13 mouse cellular contexts compared by ENCODE assay signal in the genomic region with DNA sequence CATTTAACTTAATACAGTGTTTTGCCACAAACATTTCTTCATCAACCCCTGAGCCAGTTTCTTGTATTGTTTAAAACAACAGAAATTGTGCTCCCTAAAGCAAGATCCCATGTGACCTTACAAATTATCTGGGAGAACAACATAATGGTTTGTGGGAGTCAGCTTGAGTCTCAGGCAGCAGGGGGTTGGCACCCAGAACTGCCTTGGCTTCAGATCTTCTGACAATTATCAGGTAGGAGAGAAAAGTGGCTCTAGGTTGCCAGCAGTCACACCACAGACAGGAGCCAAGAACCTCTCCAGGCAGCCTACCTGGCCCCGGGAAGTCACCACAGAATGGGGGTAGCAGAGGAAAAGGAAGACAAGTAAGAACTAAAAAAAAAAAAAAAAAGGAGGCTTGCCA.
"Had no signal": no experiment of that assay in that cellular context is flagged by ENCODE, and none has a peak within 500 bp of the region (broad histone marks: within the 10 kb centered on the region; RNA-seq: fewer than 3 reads in every experiment).

No protein-coding gene starts in this region.

- H3K36me3 ChIP-seq: limb, embryonic 13.5 days; neural tube, embryonic 15.5 days had no signal

- H3K27me3 ChIP-seq: limb, embryonic 13.5 days; neural tube, embryonic 15.5 days had no signal

- DNase-seq: kidney, adult 9 months; kidney, postnatal 36 days; layer of hippocampus, adult 9-11 months; layer of hippocampus, postnatal 36 days; lung, adult 18-20 months; midbrain, embryonic 14.5 days; right cerebral cortex, adult 18-20 months; thymus, postnatal 36 days had no signal

- H3K9ac ChIP-seq: limb, embryonic 13.5 days; liver, embryonic 14.5 days; neural tube, embryonic 15.5 days had no signal

- H3K4me3 ChIP-seq: limb, embryonic 13.5 days; myocyte; neural tube, embryonic 15.5 days had no signal

- H3K27ac ChIP-seq: kidney, postnatal 0 days; limb, embryonic 13.5 days; liver, embryonic 14.5 days; neural tube, embryonic 15.5 days had no signal

- H3K9me3 ChIP-seq: limb, embryonic 13.5 days; neural tube, embryonic 15.5 days had no signal

- H3K4me2 ChIP-seq: limb, embryonic 13.5 days; neural tube, embryonic 15.5 days had no signal

- H3K4me1 ChIP-seq: limb, embryonic 13.5 days; neural tube, embryonic 15.5 days had no signal
